Mouse (Mus musculus): ENCODE results near the gene Sema6d. TPM values are rescaled to one million over a fixed set of nuclear protein-coding genes. Genes with fewer than 3 reads are reported as not detected.

The Sema6d gene
- polyA plus RNA-seq, 2 experiments, result 12.9 to 19.1 TPM

DNA sequence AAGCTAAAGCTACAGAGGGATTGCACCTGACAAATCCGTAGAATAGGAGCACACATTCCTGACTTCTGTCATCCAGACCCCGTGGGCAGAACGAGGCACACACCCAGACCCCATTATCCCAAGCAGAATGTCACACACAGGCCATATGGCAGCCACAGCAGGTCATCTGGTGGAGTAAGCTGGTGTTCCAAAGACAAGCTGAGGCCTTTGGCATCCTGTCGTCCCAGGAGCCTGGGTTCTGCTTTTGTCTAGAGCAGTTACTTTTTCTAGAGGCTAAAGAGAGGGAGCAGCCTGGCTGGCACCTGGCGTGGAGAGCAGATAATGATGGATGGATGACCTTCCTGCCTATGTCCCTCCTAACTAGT is 551.4 kb downstream of the Sema6d start:
- H3K27ac ChIP-seq (replicated peaks; ENCODE audit: low read depth, low read length), result no peak overlapping the region
- TF ChIP-seq POLR2A (IDR thresholded peaks at IDR 0.05; ENCODE audit: borderline replicate concordance, extremely low read depth, insufficient read depth, insufficient read length), result no peak
- H3K4me2 ChIP-seq (replicated peaks; ENCODE audit: low read depth, low read length, severe bottlenecking), result no peak overlapping the region
- H3K27me3 ChIP-seq (ENCODE audit: control insufficient read depth, insufficient read depth, low read length), result no peaks in the 10 kb centered on the region
- no peak overlapping the region for H3K9ac ChIP-seq (ENCODE audit: low read depth, low read length, severe bottlenecking)
- no peaks in the 10 kb centered on the region for H3K9me3 ChIP-seq (ENCODE audit: control insufficient read depth, low read length)
- no peaks in the 10 kb centered on the region for H3K36me3 ChIP-seq (ENCODE audit: control insufficient read depth, insufficient read depth, low read length)
- DNase-seq (ENCODE audit: low spot score) (no peak), ATAC-seq (ENCODE audit: low FRiP score, low read depth) (no peak)
- no peak overlapping the region for H3K4me3 ChIP-seq (replicated peaks; ENCODE audit: low read length)
- WGBS, result 36% methylated on average over 5 of the region's 5 CpGs
- no peaks in the 10 kb centered on the region for H3K4me1 ChIP-seq (ENCODE audit: control insufficient read depth, insufficient read depth, low read length)

DNA sequence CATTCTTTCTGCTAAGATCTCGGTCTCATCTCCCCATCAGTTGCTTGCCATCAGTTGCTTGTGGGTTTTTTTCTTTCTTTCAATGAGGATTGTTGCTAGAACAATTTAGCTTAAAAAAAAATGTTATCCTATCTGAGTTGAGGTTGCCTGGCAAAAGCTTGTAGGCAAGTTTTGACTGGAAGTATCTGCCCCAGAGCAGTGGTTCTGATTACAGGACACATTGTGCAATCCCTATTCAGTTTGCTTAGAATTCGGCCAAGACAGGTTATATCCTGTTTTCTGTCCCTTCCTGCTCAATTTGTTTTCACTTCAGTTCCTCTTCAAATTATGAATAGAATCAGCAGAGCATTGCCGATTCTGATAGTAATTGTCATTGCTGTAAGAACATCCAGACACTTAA is 552.4 kb downstream of the Sema6d start:
- Histone ChIP-seq H3K4me3 (replicated peaks; ENCODE audit: low read length) (no peak overlapping the region), H3K27me3 (ENCODE audit: control insufficient read depth, insufficient read depth, low read length) (no peaks in the 10 kb centered on the region), H3K36me3 (ENCODE audit: control insufficient read depth, insufficient read depth, low read length) (no peaks in the 10 kb centered on the region), H3K4me1 (ENCODE audit: control insufficient read depth, insufficient read depth, low read length) (no peaks in the 10 kb centered on the region), H3K27ac (replicated peaks; ENCODE audit: low read depth, low read length) (no peak overlapping the region), H3K9ac (ENCODE audit: low read depth, low read length, severe bottlenecking) (no peak overlapping the region), H3K9me3 (ENCODE audit: control insufficient read depth, low read length) (no peaks in the 10 kb centered on the region), H3K4me2 (replicated peaks; ENCODE audit: low read depth, low read length, severe bottlenecking) (no peak overlapping the region)
- WGBS, result 58% methylated on average over 3 of the region's 3 CpGs
- ATAC-seq (ENCODE audit: low FRiP score, low read depth) (no peak), DNase-seq (ENCODE audit: low spot score) (no peak)
- TF ChIP-seq POLR2A (IDR thresholded peaks at IDR 0.05; ENCODE audit: borderline replicate concordance, extremely low read depth, insufficient read depth, insufficient read length), result no peak

GRCm38 (mm10) chr2:124650609-124651008 is 560.8 kb downstream of the Sema6d start:
- 92% methylated on average over 2 of the region's 2 CpGs for WGBS

DNA sequence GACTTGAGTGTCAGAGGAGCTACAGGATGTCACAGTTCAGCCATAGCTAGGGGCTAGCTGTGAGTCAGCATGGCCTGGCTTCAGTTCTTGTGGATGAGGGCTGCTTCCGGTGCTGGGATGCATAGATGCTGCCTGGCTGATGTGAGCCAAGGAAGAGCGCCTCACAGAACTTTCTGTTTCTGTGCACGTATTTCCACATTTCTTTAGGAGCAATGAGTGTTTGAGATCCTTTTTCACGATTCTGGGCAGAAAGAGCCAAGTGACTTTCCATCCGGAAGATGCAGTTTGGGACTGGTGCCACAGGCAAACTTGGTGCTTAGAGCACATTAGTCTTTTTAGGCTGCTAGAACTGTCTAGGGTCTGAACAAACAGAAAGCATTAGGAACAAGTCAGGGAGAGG is 561.4 kb downstream of the Sema6d start:
- ATAC-seq (ENCODE audit: low FRiP score, low read depth) (no peak), DNase-seq (ENCODE audit: low spot score) (no peak)
- 75% methylated on average over 5 of the region's 5 CpGs for WGBS

More at GRCm38 (mm10) chr2:124650609-124651008, 560.8 kb downstream of the Sema6d start:
- Histone ChIP-seq H3K36me3 (ENCODE audit: control insufficient read depth, insufficient read depth, low read length) (peaks cover 2% of the 10 kb centered on the region; the same call in 1 of the 2 replicates), H3K4me2 (replicated peaks; ENCODE audit: low read depth, low read length, severe bottlenecking) (no peak overlapping the region), H3K27ac (replicated peaks; ENCODE audit: low read depth, low read length) (no peak overlapping the region), H3K4me3 (replicated peaks; ENCODE audit: low read length) (no peak overlapping the region), H3K27me3 (ENCODE audit: control insufficient read depth, insufficient read depth, low read length) (no peaks in the 10 kb centered on the region), H3K9ac (ENCODE audit: low read depth, low read length, severe bottlenecking) (no peak overlapping the region), H3K4me1 (ENCODE audit: control insufficient read depth, insufficient read depth, low read length) (no peaks in the 10 kb centered on the region), H3K9me3 (ENCODE audit: control insufficient read depth, low read length) (no peaks in the 10 kb centered on the region)
- ATAC-seq (ENCODE audit: low FRiP score, low read depth) (no peak), DNase-seq (ENCODE audit: low spot score) (no peak)
- TF ChIP-seq POLR2A (IDR thresholded peaks at IDR 0.05; ENCODE audit: borderline replicate concordance, extremely low read depth, insufficient read depth, insufficient read length), result no peak

GRCm38 (mm10) chr2:124653161-124653560 is 563.4 kb downstream of the Sema6d start:
- H3K4me2 ChIP-seq (replicated peaks; ENCODE audit: low read depth, low read length, severe bottlenecking), result no peak overlapping the region
- H3K27ac ChIP-seq (replicated peaks; ENCODE audit: low read depth, low read length), result no peak overlapping the region
- H3K36me3 ChIP-seq (ENCODE audit: control insufficient read depth, insufficient read depth, low read length), result peaks cover 12% of the 10 kb centered on the region; the same call in 1 of the 2 replicates
- no peaks in the 10 kb centered on the region for H3K9me3 ChIP-seq (ENCODE audit: control insufficient read depth, low read length)
- DNase-seq (ENCODE audit: low spot score), result no peak
- no peaks in the 10 kb centered on the region for H3K27me3 ChIP-seq (ENCODE audit: control insufficient read depth, insufficient read depth, low read length)
- no peak for TF ChIP-seq POLR2A (IDR thresholded peaks at IDR 0.05; ENCODE audit: borderline replicate concordance, extremely low read depth, insufficient read depth, insufficient read length)
- no peak for ATAC-seq (ENCODE audit: low FRiP score, low read depth)
- H3K9ac ChIP-seq (ENCODE audit: low read depth, low read length, severe bottlenecking), result no peak overlapping the region
- 91% methylated on average over 7 of the region's 7 CpGs for WGBS
- no peaks in the 10 kb centered on the region for H3K4me1 ChIP-seq (ENCODE audit: control insufficient read depth, insufficient read depth, low read length)
- no peak overlapping the region for H3K4me3 ChIP-seq (replicated peaks; ENCODE audit: low read length)

More for the DNA sequence above, 561.4 kb downstream of the Sema6d start:
- Histone ChIP-seq H3K27ac (replicated peaks; ENCODE audit: low read depth, low read length) (no peak overlapping the region), H3K4me2 (replicated peaks; ENCODE audit: low read depth, low read length, severe bottlenecking) (no peak overlapping the region), H3K4me1 (ENCODE audit: control insufficient read depth, insufficient read depth, low read length) (no peaks in the 10 kb centered on the region), H3K27me3 (ENCODE audit: control insufficient read depth, insufficient read depth, low read length) (no peaks in the 10 kb centered on the region), H3K9ac (ENCODE audit: low read depth, low read length, severe bottlenecking) (no peak overlapping the region), H3K36me3 (ENCODE audit: control insufficient read depth, insufficient read depth, low read length) (peaks cover 2% of the 10 kb centered on the region; the same call in 1 of the 2 replicates), H3K4me3 (replicated peaks; ENCODE audit: low read length) (no peak overlapping the region), H3K9me3 (ENCODE audit: control insufficient read depth, low read length) (no peaks in the 10 kb centered on the region)
- no peak for TF ChIP-seq POLR2A (IDR thresholded peaks at IDR 0.05; ENCODE audit: borderline replicate concordance, extremely low read depth, insufficient read depth, insufficient read length)

GRCm38 (mm10) chr2:124657358-124657757 is 567.6 kb downstream of the Sema6d start:
- H3K4me1 ChIP-seq (ENCODE audit: control insufficient read depth, insufficient read depth, low read length), result no peaks in the 10 kb centered on the region
- H3K27ac ChIP-seq (replicated peaks; ENCODE audit: low read depth, low read length), result no peak overlapping the region
- DNase-seq (ENCODE audit: low spot score), result no peak
- ATAC-seq (ENCODE audit: low FRiP score, low read depth), result no peak
- no peak overlapping the region for H3K9ac ChIP-seq (ENCODE audit: low read depth, low read length, severe bottlenecking)
- TF ChIP-seq POLR2A (IDR thresholded peaks at IDR 0.05; ENCODE audit: borderline replicate concordance, extremely low read depth, insufficient read depth, insufficient read length), result no peak
- no peak overlapping the region for H3K4me2 ChIP-seq (replicated peaks; ENCODE audit: low read depth, low read length, severe bottlenecking)
- no peaks in the 10 kb centered on the region for H3K27me3 ChIP-seq (ENCODE audit: control insufficient read depth, insufficient read depth, low read length)
- H3K9me3 ChIP-seq (ENCODE audit: control insufficient read depth, low read length), result no peaks in the 10 kb centered on the region
- H3K36me3 ChIP-seq (ENCODE audit: control insufficient read depth, insufficient read depth, low read length), result peaks cover 15% of the 10 kb centered on the region; the same call in 1 of the 2 replicates
- WGBS, result 87% methylated on average over 11 of the region's 11 CpGs
- H3K4me3 ChIP-seq (replicated peaks; ENCODE audit: low read length), result no peak overlapping the region

Data from limb, embryonic 14.5 days (tissue).